ENCODE assay signal across 8 mouse cellular contexts in genomic region chr13:46669620-46670271, GRCm38 (mm10). TPM values are rescaled to one million over a fixed set of nuclear protein-coding genes. Genes with fewer than 3 reads are reported as not detected.
DNase-seq lines count a peak whose midpoint lies in the region; ATAC-seq and TF ChIP-seq lines count a peak whose summit lies in the region.

No protein-coding gene starts in this region.

- TF ChIP-seq POLR2A in CH12.LX (IDR thresholded peaks at IDR 0.05; ENCODE audit: low read depth, low read length): no peak

- H3K36me3 ChIP-seq in CH12.LX (replicated peaks in 1 of 2; ENCODE audit: control insufficient read depth in 1 of 2, insufficient read depth in 1 of 2, low read length in 1 of 2): peaks cover 13 to 31% of the 10 kb centered on the region in 2 experiments
- H3K36me3 ChIP-seq in embryonic facial prominence, embryonic 10.5 days (replicated peaks): peaks cover 34% of the 10 kb centered on the region
- peaks cover 32% of the 10 kb centered on the region for H3K36me3 ChIP-seq in hindbrain, embryonic 10.5 days
- peaks cover 25% of the 10 kb centered on the region for H3K36me3 ChIP-seq in liver, embryonic 13.5 days
- no peaks in the 10 kb centered on the region for H3K36me3 ChIP-seq in neural tube, embryonic 11.5 days (ENCODE audit: control insufficient read depth, insufficient read depth, low read length)

- TF ChIP-seq EP300 in CH12.LX (IDR thresholded peaks at IDR 0.05; ENCODE audit: low read length): no peak

- H3K9me3 ChIP-seq in CH12.LX (replicated peaks; ENCODE audit: low read length): no peaks in the 10 kb centered on the region
- no peaks in the 10 kb centered on the region for H3K9me3 ChIP-seq in embryonic facial prominence, embryonic 10.5 days
- H3K9me3 ChIP-seq in hindbrain, embryonic 10.5 days: no peaks in the 10 kb centered on the region
- no peaks in the 10 kb centered on the region for H3K9me3 ChIP-seq in liver, embryonic 13.5 days (replicated peaks)
- H3K9me3 ChIP-seq in neural tube, embryonic 11.5 days (ENCODE audit: control insufficient read depth, low read length): no peaks in the 10 kb centered on the region

- WGBS in embryonic facial prominence, embryonic 10.5 days: under 1% methylated on average over 78 of the region's 96 CpGs
- under 1% methylated on average over 91 of the region's 96 CpGs for WGBS in hindbrain, embryonic 10.5 days
- under 1% methylated on average over 66 of the region's 96 CpGs for WGBS in liver, embryonic 13.5 days (ENCODE audit: insufficient replicate concordance)
- 1% methylated on average over 27 of the region's 96 CpGs for WGBS in neural tube, embryonic 11.5 days

- TF ChIP-seq RAD21 in CH12.LX (IDR thresholded peaks at IDR 0.05; ENCODE audit: low read depth, low read length): no peak; the same call in 1 of the 2 replicates

- H3K4me2 ChIP-seq in CH12.LX (ENCODE audit: insufficient read depth, low read depth, poor library complexity, severe bottlenecking): peak overlapping the region; percentile 98
- H3K4me2 ChIP-seq in liver, embryonic 13.5 days: peak overlapping the region; percentile 94
- peak overlapping the region; percentile 71 for H3K4me2 ChIP-seq in neural tube, embryonic 11.5 days (ENCODE audit: low read depth)

- peaks cover 11% of the 10 kb centered on the region for H3K79me2 ChIP-seq in CH12.LX (replicated peaks; ENCODE audit: control insufficient read depth, extremely low read depth, insufficient read depth, poor library complexity, severe bottlenecking)

- peak; percentile 34 for ATAC-seq in frontal cortex, adult (ENCODE audit: low TSS enrichment)
- ATAC-seq in liver, embryonic 13.5 days (ENCODE audit: low read depth): peak; percentile 62
- peak; percentile 67 for ATAC-seq in neural tube, embryonic 11.5 days (ENCODE audit: insufficient read depth, low FRiP score, low TSS enrichment)
- no peak for ATAC-seq in megakaryocyte progenitor cell, adult 5-6 weeks (replicated peaks; ENCODE audit: poor library complexity)

- peak overlapping the region; percentile 64 to 98 (median 95) for H3K4me3 ChIP-seq in CH12.LX (replicated peaks in 1 of 3; ENCODE audit: low read depth in 2 of 3, low read length in 2 of 3, poor library complexity in 1 of 3)
- H3K4me3 ChIP-seq in embryonic facial prominence, embryonic 10.5 days: peak overlapping the region; percentile 92
- peak overlapping the region; percentile 90 for H3K4me3 ChIP-seq in hindbrain, embryonic 10.5 days
- H3K4me3 ChIP-seq in liver, embryonic 13.5 days (replicated peaks): peak overlapping the region; percentile 97
- peak overlapping the region; percentile 91 for H3K4me3 ChIP-seq in neural tube, embryonic 11.5 days (ENCODE audit: low read depth, low read length)

- peak overlapping the region; percentile 97 for H3K9ac ChIP-seq in CH12.LX (ENCODE audit: insufficient read depth, low read depth)
- peak overlapping the region; percentile 97 for H3K9ac ChIP-seq in liver, embryonic 13.5 days
- H3K9ac ChIP-seq in neural tube, embryonic 11.5 days (ENCODE audit: low read length): peak overlapping the region; percentile 81

- peak overlapping the region; percentile 50; the same call in 1 of the 2 replicates for H3K27ac ChIP-seq in CH12.LX (ENCODE audit: insufficient read depth, low read depth)
- peak overlapping the region; percentile 88 for H3K27ac ChIP-seq in embryonic facial prominence, embryonic 10.5 days (replicated peaks)
- peak overlapping the region; percentile 91 for H3K27ac ChIP-seq in hindbrain, embryonic 10.5 days
- H3K27ac ChIP-seq in liver, embryonic 13.5 days: peak overlapping the region; percentile 88
- peak overlapping the region; percentile 69; the same call in 1 of the 2 replicates for H3K27ac ChIP-seq in neural tube, embryonic 11.5 days (ENCODE audit: low read depth, low read length)

- peaks cover 8 to 17% of the 10 kb centered on the region in 2 experiments for H3K4me1 ChIP-seq in CH12.LX (ENCODE audit: control insufficient read depth in 1 of 2, insufficient read depth in 2 of 2)
- H3K4me1 ChIP-seq in embryonic facial prominence, embryonic 10.5 days: peaks cover 15% of the 10 kb centered on the region
- peaks cover 20% of the 10 kb centered on the region for H3K4me1 ChIP-seq in hindbrain, embryonic 10.5 days (replicated peaks)
- H3K4me1 ChIP-seq in liver, embryonic 13.5 days (replicated peaks): peaks cover 20% of the 10 kb centered on the region
- H3K4me1 ChIP-seq in neural tube, embryonic 11.5 days (ENCODE audit: control insufficient read depth, insufficient read depth, low read length): peaks cover 8% of the 10 kb centered on the region; the same call in 1 of the 2 replicates

- DNase-seq in frontal cortex, postnatal 36 days (ENCODE audit: low spot score in 2 of 2): no peak
- DNase-seq in CH12.LX (ENCODE audit: extremely low read depth): no peak
- DNase-seq in embryonic facial prominence, embryonic 10.5 days (ENCODE audit: low spot score): peak; percentile 46
- DNase-seq in hindbrain, embryonic 10.5 days (ENCODE audit: low spot score): peak; percentile 33
- DNase-seq in liver, embryonic 13.5 days: no peak
- DNase-seq in neural tube, embryonic 11.5 days (ENCODE audit: low spot score): peak; percentile 26

- in situ Hi-C loops in CH12.LX (cut with MboI; ENCODE audit: low pct_ligation_motif_present, low pct_unique_long_range_greater_than_20kb, low sequenced_read_pairs): loop anchor here (5.0 to 25.0 kb wide), 2 partner anchors 357 to 1132 kb away; no protein-coding TSS in a partner anchor

- TF ChIP-seq CTCF in CH12.LX (conservative IDR thresholded peaks at IDR 0.05 in 1 of 2, IDR thresholded peaks at IDR 0.05 in 1 of 2; ENCODE audit: low read depth in 2 of 2, low read length in 2 of 2): peak in 1 of 2 experiments; percentile 15; a peak in 1 of 4 replicates

- H3K27me3 ChIP-seq in CH12.LX (replicated peaks): peaks cover 4% of the 10 kb centered on the region
- H3K27me3 ChIP-seq in embryonic facial prominence, embryonic 10.5 days (replicated peaks; ENCODE audit: low read depth, poor library complexity, severe bottlenecking): no peaks in the 10 kb centered on the region
- H3K27me3 ChIP-seq in hindbrain, embryonic 10.5 days (ENCODE audit: insufficient read depth, poor library complexity, severe bottlenecking): 0 out of 2 replicates have a peak, but pooled peaks cover 5% of the 10 kb centered on the region
- no peaks in the 10 kb centered on the region for H3K27me3 ChIP-seq in liver, embryonic 13.5 days
- no peaks in the 10 kb centered on the region for H3K27me3 ChIP-seq in neural tube, embryonic 11.5 days (ENCODE audit: control insufficient read depth, insufficient read depth, low read length)

- dilution Hi-C loops in CH12.LX (cut with MboI; ENCODE audit: extremely low pct_ligation_motif_present, extremely low pct_unique_long_range_greater_than_20kb, low sequenced_read_pairs): no loop called here

TF ChIP-seq in CH12.LX, 34 proteins besides CTCF, POLR2A, EP300 and RAD21:
- no peak for TF ChIP-seq PAX5 (IDR thresholded peaks at IDR 0.05; ENCODE audit: low read length)
- TF ChIP-seq CHD1 (IDR thresholded peaks at IDR 0.05; ENCODE audit: low read depth, low read length): no peak
- TF ChIP-seq BHLHE40 (IDR thresholded peaks at IDR 0.05; ENCODE audit: low read depth, low read length): peak; percentile 87
- TF ChIP-seq ELF1 (IDR thresholded peaks at IDR 0.05; ENCODE audit: low read depth, low read length): no peak
- TF ChIP-seq USF2 (conservative IDR thresholded peaks at IDR 0.05; ENCODE audit: low read depth, low read length): no peak
- peak; percentile 49; the same call in 1 of the 2 replicates for TF ChIP-seq UBTF (IDR thresholded peaks at IDR 0.05; ENCODE audit: low read depth, low read length)
- TF ChIP-seq SMC3 (IDR thresholded peaks at IDR 0.05; ENCODE audit: low read depth, low read length): peak; percentile 6; the same call in 1 of the 2 replicates
- no peak for TF ChIP-seq NRF1 (IDR thresholded peaks at IDR 0.05; ENCODE audit: low read depth, low read length)
- no peak for TF ChIP-seq IRF4 (IDR thresholded peaks at IDR 0.05; ENCODE audit: low read depth, low read length)
- TF ChIP-seq POLR2AphosphoS2 (IDR thresholded peaks at IDR 0.05; ENCODE audit: low read depth, low read length): no peak
- no peak for TF ChIP-seq JUN (IDR thresholded peaks at IDR 0.05; ENCODE audit: insufficient read depth, low read depth, low read length)

RNA-seq across cellular contexts. Expression of gene Fam8a1, which starts 0.4 kb away (rescaled TPM):
- total RNA-seq in CH12.LX (2012; rRNA removed) (6.2 and 6.9 TPM in 2 replicates), CH12.LX (2014; rRNA removed) (9.9 and 10.1 TPM in 2 replicates)
- polyA plus RNA-seq in CH12.LX (2012; ENCODE audit: insufficient read length, low read depth): 9.9 and 10.2 TPM in 2 replicates
- 5.8 and 7.1 TPM in 2 replicates for polyA plus RNA-seq in embryonic facial prominence, embryonic 10.5 days (2016; fragmentation: Nextera tagmentation; extraction: Ambion mirVana)
- 6.5 and 8.1 TPM in 2 replicates for polyA plus RNA-seq in hindbrain, embryonic 10.5 days (2016; fragmentation: Nextera tagmentation; extraction: Ambion mirVana)
- 3.0 TPM in 2 replicates for polyA plus RNA-seq in liver, embryonic 13.5 days (2015; fragmentation: Nextera tagmentation; extraction: Ambion mirVana)
- polyA plus RNA-seq in neural tube, embryonic 11.5 days (2014; fragmentation: Nextera tagmentation; extraction: Ambion mirVana): 10.8 and 14.1 TPM in 2 replicates
- total RNA-seq in megakaryocyte progenitor cell, adult 5-6 weeks (2015): 13.2 and 17.7 TPM in 2 replicates
- 7.0 TPM in 2 replicates for total RNA-seq in megakaryocyte progenitor cell, adult 5-6 weeks (2017)

RNA-seq across cellular contexts. Expression of gene Nup153, which starts 58.0 kb away (rescaled TPM):
- 60.6 and 73.6 TPM in 2 replicates for total RNA-seq in CH12.LX (2012; rRNA removed)
- total RNA-seq in CH12.LX (2014; rRNA removed): 91.3 and 91.5 TPM in 2 replicates
- polyA plus RNA-seq in CH12.LX (2012; ENCODE audit: insufficient read length, low read depth): 79.2 and 118 TPM in 2 replicates
- 34.3 and 36.9 TPM in 2 replicates for polyA plus RNA-seq in embryonic facial prominence, embryonic 10.5 days (2016; fragmentation: Nextera tagmentation; extraction: Ambion mirVana)
- polyA plus RNA-seq in hindbrain, embryonic 10.5 days (2016; fragmentation: Nextera tagmentation; extraction: Ambion mirVana): 25.6 and 31.1 TPM in 2 replicates
- polyA plus RNA-seq in liver, embryonic 13.5 days (2015; fragmentation: Nextera tagmentation; extraction: Ambion mirVana): 18.6 and 20.7 TPM in 2 replicates
- polyA plus RNA-seq in neural tube, embryonic 11.5 days (2014; fragmentation: Nextera tagmentation; extraction: Ambion mirVana): 40.4 and 42.4 TPM in 2 replicates
- total RNA-seq in megakaryocyte progenitor cell, adult 5-6 weeks (2015): 96.9 and 126 TPM in 2 replicates
- total RNA-seq in megakaryocyte progenitor cell, adult 5-6 weeks (2017): 67.7 and 72.3 TPM in 2 replicates

Comparison
In these comparisons a context has a peak if more than half of its experiments do, and no peak if none do; other contexts are left out.
1. DNase-seq: peak in embryonic facial prominence, embryonic 10.5 days (single experiment), hindbrain, embryonic 10.5 days (single experiment) and neural tube, embryonic 11.5 days (single experiment); none in frontal cortex, postnatal 36 days (0 of 2), CH12.LX (single experiment) and liver, embryonic 13.5 days (single experiment).
2. Peak in every context shown above with its lines, with median percentiles within 50 percentile points of each other: H3K27ac ChIP-seq, H3K4me2 ChIP-seq, H3K4me3 ChIP-seq and H3K9ac ChIP-seq.